Mouse (Mus musculus): Measurements from ENCODE around the gene Fam172a. TPM values are rescaled to one million over a fixed set of nuclear protein-coding genes. Genes with fewer than 3 reads are reported as not detected.

The Fam172a gene
- total RNA-seq, 2 experiments from 2014 or later, result 35.6 to 35.8 TPM

DNA sequence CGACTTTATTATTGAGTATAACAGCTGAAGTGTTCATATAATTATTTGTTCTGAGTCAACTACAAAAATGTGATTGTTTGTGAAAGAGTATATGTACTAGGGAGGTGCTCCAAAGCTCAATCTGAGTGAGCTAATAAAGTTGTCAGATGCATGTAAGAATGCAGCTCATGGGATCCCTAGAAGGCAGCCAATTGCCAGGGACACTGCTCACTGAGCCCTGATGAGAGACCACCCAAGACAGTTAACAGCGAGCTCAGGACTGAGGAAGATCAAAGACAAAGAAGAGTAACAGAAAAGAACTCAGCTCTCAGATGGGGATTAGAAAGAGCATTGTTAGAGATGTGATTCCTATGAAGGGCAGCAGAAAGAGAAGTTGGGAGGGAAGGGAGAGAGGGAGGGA, 166.5 kb downstream of the Fam172a start:
- intact Hi-C loops (cut with DNase I), result no loop called here
- no peak overlapping the region for H3K27ac ChIP-seq
- DNase-seq (ENCODE audit: extremely low spot score in 1 of 2, low spot score in 2 of 2), result no peak
- no peak overlapping the region for H3K4me3 ChIP-seq
- no peak for TF ChIP-seq CTCF (IDR thresholded peaks at IDR 0.05)

DNA sequence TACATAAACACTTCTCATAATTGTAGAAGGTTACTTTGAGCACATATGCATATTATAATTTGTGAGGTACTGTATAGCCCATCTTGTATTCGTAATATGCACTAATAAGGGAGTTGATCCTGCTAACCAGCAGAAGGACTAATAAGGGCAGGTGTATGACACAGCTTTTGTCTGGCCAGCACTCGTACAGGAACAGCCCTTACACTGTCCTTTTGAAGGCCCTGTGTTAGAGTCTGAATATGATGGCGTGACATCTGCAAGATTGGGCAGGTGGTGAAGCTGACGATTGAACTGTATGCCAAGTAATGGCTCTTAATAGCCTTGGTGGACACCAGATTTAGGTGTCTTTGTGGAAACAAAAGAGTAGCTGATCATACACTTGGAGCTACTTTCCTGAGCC, 176.3 kb downstream of the Fam172a start:
- Histone ChIP-seq H3K4me3 (no peak overlapping the region), H3K27ac (no peak overlapping the region)
- no peak for TF ChIP-seq CTCF (IDR thresholded peaks at IDR 0.05)
- DNase-seq (ENCODE audit: extremely low spot score in 1 of 2, low spot score in 2 of 2), result no peak
- intact Hi-C loops (cut with DNase I), result no loop called here

DNA sequence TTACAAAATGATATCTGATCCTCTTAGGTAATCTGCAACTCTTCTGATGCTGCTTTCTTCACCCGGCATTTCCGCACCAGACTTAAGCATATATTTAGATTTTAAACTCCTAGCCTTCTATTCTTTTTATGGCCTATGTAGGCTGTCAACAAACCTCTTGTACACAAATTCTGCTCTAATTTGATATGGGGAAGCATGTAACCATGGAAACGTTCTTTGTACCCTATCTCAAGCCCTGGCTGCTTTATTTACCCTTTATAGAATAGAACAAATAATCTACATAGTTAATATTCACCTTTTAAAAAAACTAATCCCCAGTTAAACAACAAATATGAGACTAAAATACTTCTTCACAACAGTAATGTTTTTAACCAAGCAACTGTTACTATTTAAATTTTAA, 176.7 kb downstream of the Fam172a start:
- no peak for DNase-seq (ENCODE audit: extremely low spot score in 1 of 2, low spot score in 2 of 2)
- Histone ChIP-seq H3K27ac (no peak overlapping the region), H3K4me3 (no peak overlapping the region)
- intact Hi-C loops (cut with DNase I), result no loop called here
- no peak for TF ChIP-seq CTCF (IDR thresholded peaks at IDR 0.05)

DNA sequence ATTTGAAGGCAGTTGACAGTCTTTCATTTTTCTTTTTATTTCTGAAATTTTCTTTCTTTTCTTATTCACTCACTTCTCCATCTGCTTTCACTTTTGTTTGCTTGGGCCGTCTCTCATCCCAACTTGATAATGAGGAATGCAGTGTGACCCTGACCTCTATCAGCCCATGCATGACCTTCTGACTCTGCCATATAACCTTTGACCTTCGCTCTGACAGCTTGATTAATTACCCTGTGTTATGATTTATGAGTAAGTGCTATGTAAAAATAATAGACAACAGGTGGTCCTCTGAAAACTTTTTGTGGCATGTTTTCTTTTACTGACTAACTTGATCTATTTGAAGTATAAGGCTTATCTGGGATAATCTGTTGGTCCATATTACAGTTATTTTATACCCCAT, 195.8 kb downstream of the Fam172a start:
- intact Hi-C loops (cut with DNase I), result no loop called here
- no peak overlapping the region for H3K27ac ChIP-seq

DNA sequence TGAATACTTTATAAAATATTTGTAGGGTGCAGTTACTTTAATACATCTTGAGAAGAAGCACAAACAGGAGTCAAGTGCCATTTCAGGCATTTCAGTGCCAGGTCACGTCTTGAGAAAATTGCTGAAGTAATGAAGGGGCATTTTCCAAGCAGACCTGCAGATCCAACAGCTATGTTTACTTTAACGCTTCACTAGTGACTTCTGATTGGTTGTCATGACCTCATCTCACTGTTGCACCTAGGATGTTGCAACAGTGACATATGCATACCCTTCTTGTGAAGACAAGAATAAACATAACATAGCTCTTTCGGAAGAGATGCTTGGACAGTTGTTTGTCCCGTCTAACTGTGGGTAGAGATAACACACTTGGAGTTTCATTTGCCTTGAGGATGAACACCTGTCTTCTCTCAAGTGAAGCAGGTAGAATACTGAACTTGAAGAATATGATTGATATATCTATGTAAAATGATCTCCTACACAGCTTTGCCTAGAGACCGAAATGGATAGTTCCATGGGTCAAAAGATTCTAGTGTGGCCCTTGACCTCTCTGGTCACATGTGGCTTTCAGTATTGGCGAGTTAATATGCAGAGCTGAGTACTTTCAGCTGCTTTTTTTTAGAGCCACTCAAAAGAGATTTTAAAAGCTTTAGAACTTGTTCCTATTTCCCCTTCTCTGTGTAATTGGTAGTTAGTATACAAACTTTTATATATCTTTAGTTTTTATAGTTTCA, 196.4 kb downstream of the Fam172a start:
- no peak overlapping the region for H3K27ac ChIP-seq

More for the DNA sequence above, 195.8 kb downstream of the Fam172a start:
- H3K4me3 ChIP-seq, result no peak overlapping the region
- DNase-seq (ENCODE audit: extremely low spot score in 1 of 2, low spot score in 2 of 2), result no peak
- TF ChIP-seq CTCF (IDR thresholded peaks at IDR 0.05), result no peak

DNA sequence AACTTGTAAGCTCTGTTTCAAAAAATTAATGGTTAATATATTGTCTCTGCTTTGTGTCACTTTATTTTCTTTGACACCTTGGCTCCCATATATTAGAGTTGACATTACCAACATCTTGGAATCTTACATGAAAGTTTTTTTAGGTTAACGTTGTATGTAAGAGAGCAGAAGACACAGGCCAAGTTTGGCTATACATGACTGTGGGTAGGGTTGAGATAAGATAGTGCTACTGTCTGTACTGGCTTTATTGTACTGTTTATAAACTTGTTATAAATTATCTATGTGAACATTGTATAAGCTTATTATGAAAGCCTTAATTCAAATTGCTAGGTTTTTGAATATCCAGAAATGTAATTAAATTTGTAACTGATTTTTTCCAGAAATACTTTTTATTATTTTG, 197.9 kb downstream of the Fam172a start:
- Histone ChIP-seq H3K27ac (no peak overlapping the region), H3K4me3 (no peak overlapping the region)
- no peak for TF ChIP-seq CTCF (IDR thresholded peaks at IDR 0.05)
- intact Hi-C loops (cut with DNase I), result no loop called here
- DNase-seq (ENCODE audit: extremely low spot score in 1 of 2, low spot score in 2 of 2), result no peak

More for the DNA sequence above, 196.4 kb downstream of the Fam172a start:
- TF ChIP-seq CTCF (IDR thresholded peaks at IDR 0.05), result no peak
- H3K4me3 ChIP-seq, result no peak overlapping the region
- intact Hi-C loops (cut with DNase I), result no loop called here
- no peak for DNase-seq (ENCODE audit: extremely low spot score in 1 of 2, low spot score in 2 of 2)

DNA sequence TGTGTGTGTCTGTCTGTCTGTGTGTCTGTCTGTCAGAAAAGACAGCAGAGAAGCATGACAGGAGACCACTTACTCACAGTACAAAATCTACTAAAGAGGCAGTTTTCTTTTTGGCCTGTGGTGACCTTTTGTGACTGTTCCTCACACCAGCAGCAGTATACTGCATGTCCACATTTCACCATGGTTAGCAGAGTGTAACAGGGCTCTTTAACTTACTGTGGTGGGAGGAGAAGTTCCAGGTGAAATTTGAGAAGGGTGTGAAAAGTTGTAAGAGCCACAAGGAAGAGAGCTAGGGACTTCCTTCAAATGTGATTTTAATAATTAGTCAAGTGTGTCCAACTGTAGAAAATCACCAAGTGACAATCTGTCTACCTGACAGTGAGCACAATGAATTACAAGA, 199.0 kb downstream of the Fam172a start:
- DNase-seq (ENCODE audit: extremely low spot score in 1 of 2, low spot score in 2 of 2), result no peak
- Histone ChIP-seq H3K27ac (no peak overlapping the region), H3K4me3 (no peak overlapping the region)
- intact Hi-C loops (cut with DNase I), result no loop called here
- TF ChIP-seq CTCF (IDR thresholded peaks at IDR 0.05), result no peak

DNA sequence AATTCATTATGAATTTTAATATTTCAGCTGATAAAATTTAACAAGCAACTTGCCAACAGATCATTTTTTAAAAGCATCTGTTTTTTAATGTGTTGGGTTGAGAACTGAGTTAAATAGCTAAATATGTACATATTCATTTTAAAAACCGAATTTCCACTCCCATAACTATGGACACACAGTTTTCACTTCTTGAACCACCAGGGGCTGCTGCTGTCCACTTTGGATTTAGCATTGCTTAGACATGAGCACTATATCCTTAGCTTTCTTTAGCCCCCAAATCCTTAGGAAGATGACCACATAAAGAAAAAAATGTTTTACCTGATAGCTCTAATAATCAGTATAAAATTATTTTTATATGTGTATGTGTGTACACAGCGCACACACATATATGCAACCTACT, 207.4 kb downstream of the Fam172a start:
- no peak for DNase-seq (ENCODE audit: extremely low spot score in 1 of 2, low spot score in 2 of 2)
- H3K27ac ChIP-seq, result no peak overlapping the region
- no peak; the same call in none of the 2 replicates for TF ChIP-seq CTCF (IDR thresholded peaks at IDR 0.05)
- intact Hi-C loops (cut with DNase I), result no loop called here
- no peak overlapping the region for H3K4me3 ChIP-seq

DNA sequence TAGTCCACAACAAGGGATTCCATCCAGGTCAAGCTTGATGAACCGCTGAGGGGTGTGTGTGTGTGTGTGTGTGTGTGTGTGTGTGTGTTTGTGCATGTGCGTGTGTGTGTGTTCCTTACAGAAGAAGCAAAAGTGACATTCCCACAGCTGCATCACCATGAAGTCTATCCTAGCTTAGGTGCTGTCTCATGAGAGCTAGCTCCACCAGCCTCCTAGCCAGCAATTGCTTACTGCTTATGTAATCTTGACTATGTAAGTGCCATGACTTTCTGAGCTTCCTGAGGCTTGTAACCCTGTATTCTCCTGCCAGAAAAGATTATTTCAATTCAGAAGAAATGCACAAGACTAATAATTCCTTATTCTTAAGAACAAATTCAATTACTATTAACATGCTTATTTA, 221.0 kb downstream of the Fam172a start:
- TF ChIP-seq CTCF (IDR thresholded peaks at IDR 0.05), result no peak
- intact Hi-C loops (cut with DNase I), result no loop called here
- DNase-seq (ENCODE audit: extremely low spot score in 1 of 2, low spot score in 2 of 2), result no peak
- Histone ChIP-seq H3K27ac (no peak overlapping the region), H3K4me3 (no peak overlapping the region)

DNA sequence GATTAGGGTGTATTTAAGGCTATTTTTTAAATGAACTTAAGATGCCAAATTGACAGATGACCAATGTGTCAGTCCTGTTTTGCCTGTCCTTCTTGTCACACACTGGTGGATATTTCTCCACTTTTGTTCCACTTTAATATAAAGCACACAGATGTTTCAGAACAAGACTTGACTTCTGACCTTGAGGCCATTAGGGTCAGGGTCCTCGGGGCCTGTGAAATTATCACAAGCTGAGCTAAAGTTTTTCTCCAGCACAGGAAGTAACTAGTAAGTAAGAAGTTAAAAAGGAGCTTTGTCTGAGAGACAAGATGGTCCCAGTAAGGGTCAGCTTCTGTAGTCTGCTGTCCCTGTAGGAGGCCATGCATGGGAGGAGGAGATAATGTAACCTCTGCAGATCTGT, 255.8 kb downstream of the Fam172a start:
- no peak for TF ChIP-seq CTCF (IDR thresholded peaks at IDR 0.05)
- DNase-seq (ENCODE audit: extremely low spot score in 1 of 2, low spot score in 2 of 2), result no peak

DNA sequence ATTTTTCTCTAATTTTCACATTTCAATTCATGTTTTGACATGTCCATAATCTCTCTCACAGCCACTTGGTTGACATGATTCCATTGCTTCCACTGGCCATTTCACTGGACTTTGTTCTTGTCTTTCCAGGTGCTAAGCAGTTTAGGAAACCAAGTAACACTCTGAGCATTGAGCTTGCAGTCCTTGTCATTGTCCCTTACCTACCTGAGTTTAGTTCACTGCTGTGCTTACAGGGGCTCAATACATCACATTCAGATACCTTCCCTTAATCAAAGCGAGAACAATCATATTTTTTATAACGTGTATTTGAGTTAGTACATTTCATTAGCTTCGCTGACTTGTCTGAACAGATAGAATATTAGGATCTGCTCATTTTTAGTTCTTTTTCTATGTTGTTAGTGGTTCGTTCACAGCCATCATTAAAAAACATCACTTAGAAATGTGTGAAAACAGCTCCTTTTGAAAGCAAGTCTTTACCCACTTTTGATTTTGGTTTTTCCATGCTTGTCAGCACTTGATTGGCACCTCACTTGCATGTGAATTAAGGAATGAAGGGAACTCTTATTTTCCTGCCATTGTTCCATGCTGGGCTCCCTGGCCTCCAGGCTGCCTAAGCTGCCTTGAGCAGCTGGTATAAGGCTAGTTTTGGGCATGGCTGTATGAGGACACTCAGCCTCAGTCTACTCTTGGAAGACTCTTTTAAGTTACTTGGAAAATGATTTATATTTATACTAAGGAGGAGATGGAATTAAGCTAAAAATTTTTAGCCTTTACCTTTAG, 257.9 kb downstream of the Fam172a start:
- Histone ChIP-seq H3K4me3 (no peak overlapping the region), H3K27ac (no peak overlapping the region)
- TF ChIP-seq CTCF (IDR thresholded peaks at IDR 0.05), result no peak
- intact Hi-C loops (cut with DNase I), result no loop called here
- no peak for DNase-seq (ENCODE audit: extremely low spot score in 1 of 2, low spot score in 2 of 2)

More for the DNA sequence above, 255.8 kb downstream of the Fam172a start:
- intact Hi-C loops (cut with DNase I), result no loop called here
- Histone ChIP-seq H3K4me3 (no peak overlapping the region), H3K27ac (no peak overlapping the region)

DNA sequence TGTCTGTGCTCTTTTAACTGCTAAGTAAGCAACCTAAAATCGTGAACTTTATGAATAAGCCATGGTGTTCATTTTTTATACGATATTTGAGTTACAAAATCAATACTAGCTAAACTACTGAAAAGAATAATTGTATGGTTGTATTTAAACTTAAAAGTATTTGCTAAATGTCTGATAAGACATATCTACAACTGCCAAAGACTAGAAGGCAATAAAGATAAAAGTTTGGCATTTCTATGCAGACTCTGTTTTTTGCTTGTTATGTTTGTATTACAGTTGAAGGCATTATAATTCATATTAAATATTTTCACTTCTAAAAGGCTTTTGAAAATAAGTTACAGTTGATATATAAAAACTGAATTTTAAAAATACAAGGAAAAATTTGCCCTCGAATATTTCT, 274.4 kb downstream of the Fam172a start:
- intact Hi-C loops (cut with DNase I), result loop anchor here (5.0 kb wide), 1 partner anchor 1051 kb away; no protein-coding TSS in a partner anchor
- Histone ChIP-seq H3K27ac (no peak overlapping the region), H3K4me3 (no peak overlapping the region)
- no peak for TF ChIP-seq CTCF (IDR thresholded peaks at IDR 0.05)
- DNase-seq (ENCODE audit: extremely low spot score in 1 of 2, low spot score in 2 of 2), result no peak

Measured in left cerebral cortex, adult 2 months (tissue).